Mouse (Mus musculus) neural tube, embryonic 11.5 days (tissue): ENCODE measurements at regions not wholly inside any gene's neighbourhood (a gene's known extent, or its start where the extent isn't known, plus 50 kb on each side); places are given as distances from the start of the nearest gene placed in this dataset.

Source experiments
- ATAC-seq: fragments of 200-750 bp; cut with Nextera tagmentation; 2 replicates; pipeline ENCODE4 v1.8.0; 2017; ENCODE audit warnings: moderate number of reproducible peaks, mild to moderate bottlenecking, moderate TSS enrichment, moderate library complexity; ENCODE audit not compliant: insufficient read depth, low FRiP score, low TSS enrichment
- DNase-seq: peaks from one replicate; pipeline ENCODE4 v3.0.0-alpha.2; 2015; ENCODE audit warnings: low spot score
- H3K27ac ChIP-seq: fragments of 300-500 bp; sonication (generic); 2 replicates; pipeline ENCODE4 v1.5.1; 2014; ENCODE audit warnings: low read depth, mild to moderate bottlenecking, low read length
- H3K27me3 ChIP-seq: fragments of 300-500 bp; sonication (generic); 2 replicates; pipeline ENCODE4 v1.6.1; 2014; ENCODE audit warnings: mild to moderate bottlenecking, low read length, mixed read lengths; ENCODE audit not compliant: control insufficient read depth, insufficient read depth
- H3K36me3 ChIP-seq: fragments of 300-500 bp; sonication (generic); 2 replicates; pipeline ENCODE4 v1.6.1; 2014; ENCODE audit warnings: mild to moderate bottlenecking, low read length, moderate library complexity, mixed read lengths; ENCODE audit not compliant: control insufficient read depth, insufficient read depth
- H3K4me1 ChIP-seq: fragments of 300-500 bp; sonication (generic); 2 replicates; pipeline ENCODE4 v1.6.1; 2014; ENCODE audit warnings: low read length, mixed read lengths; ENCODE audit not compliant: control insufficient read depth, insufficient read depth
- H3K4me2 ChIP-seq: fragments of 300-500 bp; sonication (generic); 2 replicates; pipeline ENCODE4 v1.6.1; 2014; ENCODE audit warnings: low read depth, mild to moderate bottlenecking, moderate library complexity
- H3K4me3 ChIP-seq: fragments of 300-500 bp; sonication (generic); 2 replicates; pipeline ENCODE4 v1.5.1; 2014; ENCODE audit warnings: low read depth, low read length
- H3K9ac ChIP-seq: fragments of 300-500 bp; sonication (generic); 2 replicates; pipeline ENCODE4 v1.6.1; 2014; ENCODE audit warnings: mild to moderate bottlenecking, low read length
- H3K9me3 ChIP-seq: fragments of 300-500 bp; sonication (generic); 2 replicates; pipeline ENCODE4 v1.6.1; 2016; ENCODE audit warnings: low read length; ENCODE audit not compliant: control insufficient read depth
- WGBS: fragments of 180-500 bp; shearing (Covaris S2); extraction: QIAGEN DNeasy Blood & Tissue Kit; methylation state at CpG from one replicate; pipeline ENCODE4 v1.1.7; 2014; 5-methylcytosine and 5-hydroxymethylcytosine counted together

GRCm38 (mm10) chr8:12188960-12189359 lies 89.7 kb upstream of the A230072I06Rik start:
- no peaks in the 10 kb centered on the region for H3K9me3 ChIP-seq
- no peak overlapping the region for H3K4me2 ChIP-seq

GRCm38 (mm10) chr8:12192006-12192405 lies 86.6 kb upstream of the A230072I06Rik start:
- H3K9me3 ChIP-seq = no peaks in the 10 kb centered on the region
- H3K9ac ChIP-seq = no peak overlapping the region
- no peaks in the 10 kb centered on the region for H3K27me3 ChIP-seq
- H3K4me2 ChIP-seq = no peak overlapping the region
- H3K27ac ChIP-seq = no peak overlapping the region
- no peaks in the 10 kb centered on the region for H3K36me3 ChIP-seq
- WGBS = 21% methylated on average over 8 of the region's 8 CpGs
- no peaks in the 10 kb centered on the region for H3K4me1 ChIP-seq
- ATAC-seq (no peak), DNase-seq (no peak)
- no peak overlapping the region for H3K4me3 ChIP-seq

More at GRCm38 (mm10) chr8:12188960-12189359, 89.7 kb upstream of the A230072I06Rik start:
- 86% methylated on average over 4 of the region's 4 CpGs for WGBS
- no peak overlapping the region for H3K9ac ChIP-seq
- H3K4me1 ChIP-seq = no peaks in the 10 kb centered on the region
- no peaks in the 10 kb centered on the region for H3K27me3 ChIP-seq
- H3K4me3 ChIP-seq = no peak overlapping the region
- H3K36me3 ChIP-seq = no peaks in the 10 kb centered on the region
- no peak overlapping the region for H3K27ac ChIP-seq
- DNase-seq (no peak), ATAC-seq (no peak)

- Histone ChIP-seq H3K4me1 (no peaks in the 10 kb centered on the region), H3K4me3 (no peak overlapping the region), H3K9me3 (no peaks in the 10 kb centered on the region), H3K4me2 (no peak overlapping the region), H3K9ac (no peak overlapping the region), H3K27me3 (no peaks in the 10 kb centered on the region), H3K27ac (no peak overlapping the region), H3K36me3 (no peaks in the 10 kb centered on the region)
- DNase-seq (no peak), ATAC-seq (no peak)
- 75% methylated on average over 1 of the region's 1 CpGs for WGBS
Observed at GRCm38 (mm10) chr8:12205909-12206308, 72.7 kb upstream of the A230072I06Rik start.

DNA sequence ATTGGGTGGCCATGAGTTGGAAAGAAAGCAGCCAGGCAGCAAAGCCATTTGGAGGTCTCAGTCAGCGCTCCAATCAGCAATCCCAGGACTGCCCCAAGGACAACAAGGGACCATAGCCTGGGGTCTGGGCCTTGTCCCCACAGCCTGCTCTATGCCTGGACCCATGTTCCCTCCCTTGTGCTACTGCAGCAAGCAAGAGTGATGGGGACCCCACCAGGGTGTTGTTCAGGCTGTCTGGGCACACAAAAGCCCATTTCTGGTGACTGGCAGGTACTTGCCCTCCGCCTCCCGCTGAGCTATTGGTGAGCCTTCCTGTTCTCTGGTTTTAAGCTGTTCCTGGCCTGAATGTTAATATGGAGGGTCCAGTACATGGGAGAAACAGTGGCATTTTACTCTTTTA lies 71.2 kb upstream of the A230072I06Rik start:
- Histone ChIP-seq H3K4me1 (no peaks in the 10 kb centered on the region), H3K27me3 (no peaks in the 10 kb centered on the region), H3K4me3 (no peak overlapping the region), H3K36me3 (no peaks in the 10 kb centered on the region), H3K9ac (no peak overlapping the region), H3K9me3 (no peaks in the 10 kb centered on the region), H3K27ac (no peak overlapping the region), H3K4me2 (no peak overlapping the region)
- DNase-seq (peak; percentile 18), ATAC-seq (no peak)
- 87% methylated on average over 3 of the region's 3 CpGs for WGBS

GRCm38 (mm10) chr8:12213774-12214173 lies 64.8 kb upstream of the A230072I06Rik start:
- H3K27me3 ChIP-seq = no peaks in the 10 kb centered on the region
- no peak overlapping the region for H3K4me3 ChIP-seq
- no peak overlapping the region for H3K27ac ChIP-seq
- H3K9me3 ChIP-seq = no peaks in the 10 kb centered on the region
- ATAC-seq (no peak), DNase-seq (no peak)
- 69% methylated on average over 7 of the region's 7 CpGs for WGBS
- H3K9ac ChIP-seq = no peak overlapping the region
- H3K4me2 ChIP-seq = no peak overlapping the region
- no peaks in the 10 kb centered on the region for H3K36me3 ChIP-seq
- no peaks in the 10 kb centered on the region for H3K4me1 ChIP-seq

DNA sequence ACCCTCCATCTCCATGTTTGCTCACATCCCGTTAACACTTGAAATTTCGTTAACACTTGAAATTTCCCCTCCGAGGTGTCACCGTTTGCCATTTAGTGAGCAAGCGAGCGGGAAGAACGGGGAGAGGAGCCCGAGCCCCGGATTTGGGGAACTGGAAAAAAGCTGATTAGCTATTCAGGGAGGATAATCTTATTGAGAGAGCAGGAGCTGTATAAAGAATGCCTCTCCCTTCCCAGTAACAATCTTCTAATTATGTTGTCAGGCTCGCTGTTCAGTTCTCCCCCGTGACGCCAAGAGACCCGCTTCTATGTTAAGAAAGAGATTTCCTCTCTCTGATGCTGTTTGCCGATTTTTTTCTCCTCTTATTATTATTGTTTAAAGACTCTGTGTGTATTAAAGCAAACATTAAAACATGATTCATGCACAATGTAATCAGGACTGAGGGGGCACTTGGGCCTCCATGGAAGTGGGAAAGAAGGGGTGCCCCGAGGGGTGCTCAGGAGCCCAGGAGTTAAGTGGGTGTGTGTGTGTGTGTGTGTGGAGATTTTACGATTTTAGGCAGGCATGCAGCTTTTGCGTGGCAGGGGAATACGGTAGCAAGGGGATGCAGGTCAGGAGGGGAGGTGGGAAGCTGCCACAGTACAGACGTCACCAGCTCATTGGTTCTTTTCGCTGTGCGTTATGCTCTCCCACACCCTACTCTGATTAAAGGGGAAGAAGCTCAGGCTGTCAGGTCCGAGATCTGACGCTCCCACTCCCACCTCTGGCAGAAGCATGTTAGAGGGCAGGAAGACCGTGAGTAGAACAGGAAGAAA lies 64.2 kb upstream of the A230072I06Rik start:
- H3K27ac ChIP-seq = no peak overlapping the region
- no peak overlapping the region for H3K4me3 ChIP-seq
- H3K4me2 ChIP-seq = no peak overlapping the region
- no peak for DNase-seq
- WGBS = 60% methylated on average over 24 of the region's 24 CpGs
- no peak for ATAC-seq
- no peaks in the 10 kb centered on the region for H3K27me3 ChIP-seq
- no peak overlapping the region for H3K9ac ChIP-seq
- H3K4me1 ChIP-seq = no peaks in the 10 kb centered on the region
- no peaks in the 10 kb centered on the region for H3K9me3 ChIP-seq
- H3K36me3 ChIP-seq = no peaks in the 10 kb centered on the region

- 76% methylated on average over 9 of the region's 9 CpGs for WGBS
Observed at GRCm38 (mm10) chr8:12221506-12221905, 57.1 kb upstream of the A230072I06Rik start.

DNA sequence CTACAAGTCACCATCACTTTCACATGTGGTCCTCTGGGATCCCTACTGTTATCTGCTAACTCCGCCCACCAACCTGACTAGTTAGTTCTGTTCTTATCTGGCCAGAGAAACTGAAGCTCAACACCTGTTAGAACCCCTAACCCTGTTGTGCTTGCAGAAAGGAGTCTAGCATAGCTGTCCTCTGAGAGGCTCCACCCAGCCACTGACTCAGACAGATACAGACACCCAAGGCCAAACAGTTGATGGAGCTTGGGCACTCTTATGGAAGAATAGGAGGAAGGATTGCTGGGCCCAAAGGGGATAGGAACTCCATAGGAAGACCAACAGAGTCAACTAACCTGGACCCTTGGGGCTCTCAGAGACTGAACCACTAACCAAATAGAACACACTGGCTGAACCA lies 55.2 kb upstream of the A230072I06Rik start:
- Histone ChIP-seq H3K36me3 (no peaks in the 10 kb centered on the region), H3K4me1 (no peaks in the 10 kb centered on the region), H3K27ac (no peak overlapping the region), H3K27me3 (no peaks in the 10 kb centered on the region), H3K9me3 (no peaks in the 10 kb centered on the region), H3K4me2 (no peak overlapping the region), H3K9ac (no peak overlapping the region), H3K4me3 (no peak overlapping the region)
- DNase-seq (no peak), ATAC-seq (no peak)
- 100% methylated on average over 1 of the region's 1 CpGs for WGBS

More at GRCm38 (mm10) chr8:12221506-12221905, 57.1 kb upstream of the A230072I06Rik start:
- Histone ChIP-seq H3K4me2 (no peak overlapping the region), H3K4me1 (no peaks in the 10 kb centered on the region), H3K27me3 (no peaks in the 10 kb centered on the region), H3K9ac (no peak overlapping the region), H3K4me3 (no peak overlapping the region), H3K27ac (no peak overlapping the region), H3K36me3 (no peaks in the 10 kb centered on the region), H3K9me3 (no peaks in the 10 kb centered on the region)
- DNase-seq (no peak), ATAC-seq (no peak)
